Mouse (Mus musculus): ENCODE measurements at regions not wholly inside any gene's neighbourhood (a gene's known extent, or its start where the extent isn't known, plus 50 kb on each side); places are given as distances from the start of the nearest gene placed in this dataset.
"Not testable (repeated sequence)": the region's sequence is repeated elsewhere in the genome, so short reads cannot be mapped to it uniquely, and the experiment has no call there.

GRCm38 (mm10) chr6:48341367-48341766 lies 54.0 kb upstream of the Krba1 start:
- DNase-seq (ENCODE audit: low spot score in 2 of 2): not testable (repeated sequence)

GRCm38 (mm10) chr6:48336964-48337363 lies 58.4 kb upstream of the Krba1 start:
- not testable (repeated sequence) for DNase-seq (ENCODE audit: low spot score in 2 of 2)

GRCm38 (mm10) chr6:48288011-48288410 lies 107.4 kb upstream of the Krba1 start:
- DNase-seq (ENCODE audit: low spot score in 2 of 2): no peak

GRCm38 (mm10) chr6:48279646-48280045 lies 115.7 kb upstream of the Krba1 start:
- not testable (repeated sequence) for DNase-seq (ENCODE audit: low spot score in 2 of 2)

- not testable (repeated sequence) for DNase-seq (ENCODE audit: low spot score in 2 of 2)
Observed at GRCm38 (mm10) chr6:48261563-48261962, 133.8 kb upstream of the Krba1 start.

- DNase-seq (ENCODE audit: low spot score in 2 of 2): not testable (repeated sequence)
Observed at GRCm38 (mm10) chr6:48252989-48253388, 142.4 kb upstream of the Krba1 start.

GRCm38 (mm10) chr6:48251954-48252353 lies 143.4 kb upstream of the Krba1 start:
- DNase-seq (ENCODE audit: low spot score in 2 of 2): no peak

GRCm38 (mm10) chr6:48244191-48244590 lies 151.2 kb upstream of the Krba1 start:
- not testable (repeated sequence) for DNase-seq (ENCODE audit: low spot score in 2 of 2)

- no peak for DNase-seq (ENCODE audit: low spot score in 2 of 2)
Observed at GRCm38 (mm10) chr6:48227431-48227830, 141.0 kb upstream of the Zfp746 start.

GRCm38 (mm10) chr6:48224206-48224605 lies 137.8 kb upstream of the Zfp746 start:
- DNase-seq (ENCODE audit: low spot score in 2 of 2): no peak

- no peak for DNase-seq (ENCODE audit: low spot score in 2 of 2)
Observed at GRCm38 (mm10) chr6:48222971-48223370, 136.6 kb upstream of the Zfp746 start.

- not testable (repeated sequence) for DNase-seq (ENCODE audit: low spot score in 2 of 2)
Observed at GRCm38 (mm10) chr6:48221806-48222205, 135.4 kb upstream of the Zfp746 start.

GRCm38 (mm10) chr6:48215212-48215611 lies 128.8 kb upstream of the Zfp746 start:
- no peak for DNase-seq (ENCODE audit: low spot score in 2 of 2)

- DNase-seq (ENCODE audit: low spot score in 2 of 2): no peak
Observed at GRCm38 (mm10) chr6:48209739-48210138, 123.3 kb upstream of the Zfp746 start.

GRCm38 (mm10) chr6:48209103-48209502 lies 122.7 kb upstream of the Zfp746 start:
- DNase-seq (ENCODE audit: low spot score in 2 of 2): no peak

GRCm38 (mm10) chr6:48205722-48206121 lies 119.3 kb upstream of the Zfp746 start:
- DNase-seq (ENCODE audit: low spot score in 2 of 2): no peak

- DNase-seq (ENCODE audit: low spot score in 2 of 2): no peak
Observed at GRCm38 (mm10) chr6:48199951-48200350, 113.6 kb upstream of the Zfp746 start.

GRCm38 (mm10) chr6:48198806-48199205 lies 112.4 kb upstream of the Zfp746 start:
- DNase-seq (ENCODE audit: low spot score in 2 of 2): no peak

GRCm38 (mm10) chr6:48197696-48198378 lies 111.4 kb upstream of the Zfp746 start:
- no peak for DNase-seq (ENCODE audit: low spot score in 2 of 2)

- DNase-seq (ENCODE audit: low spot score in 2 of 2): not testable (repeated sequence)
Observed at GRCm38 (mm10) chr6:48188363-48188762, 102.0 kb upstream of the Zfp746 start.

- DNase-seq (ENCODE audit: low spot score in 2 of 2): no peak
Observed at GRCm38 (mm10) chr6:48185311-48185710, 98.9 kb upstream of the Zfp746 start.

GRCm38 (mm10) chr6:48178360-48179120 lies 92.1 kb upstream of the Zfp746 start:
- DNase-seq (ENCODE audit: low spot score in 2 of 2): no peak

Data from adrenal gland, adult 18-20 months (tissue).